Mouse (Mus musculus) G1E (cell line): ENCODE data around the gene Tet3.

ENCODE experiments used
- CTCF ChIP-seq: IDR thresholded peaks from 2 replicates; pipeline ENCODE4 v1.5.1; 2012; ENCODE audit warnings: low read depth, low read length, inconsistent platforms, mixed read lengths
- POLR2AphosphoS5 ChIP-seq: IDR thresholded peaks from 2 replicates; pipeline ENCODE4 v1.6.1; 2012; ENCODE audit warnings: low read depth, low read length, inconsistent platforms; ENCODE audit not compliant: insufficient replicate concordance
- TAL1 ChIP-seq: conservative IDR thresholded peaks from 2 replicates; pipeline ENCODE4 v1.6.1; 2012; ENCODE audit warnings: low read depth, low read length, inconsistent platforms, mixed read lengths

DNA sequence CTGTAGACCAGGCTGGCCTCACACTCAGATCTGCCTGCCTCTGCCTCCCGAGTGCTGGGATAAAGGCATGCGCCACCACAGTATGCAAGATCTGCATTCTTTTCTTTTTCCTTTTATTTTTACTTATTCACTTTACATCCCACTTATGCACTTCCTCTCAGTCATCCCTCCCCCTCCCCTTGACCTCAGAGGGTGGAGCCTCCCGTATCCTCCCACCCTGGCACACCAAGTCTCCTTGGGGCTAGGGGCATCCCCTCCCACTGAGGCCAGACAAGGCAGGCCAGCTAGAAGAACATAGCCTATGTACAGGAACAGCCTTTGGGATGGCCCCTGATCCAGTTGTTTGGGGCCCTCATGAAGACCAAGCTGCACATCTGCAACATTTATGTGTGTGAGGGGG, 41.4 kb downstream of the Tet3 start:
- TF ChIP-seq TAL1 (no peak), CTCF (no peak), POLR2AphosphoS5 (no peak)
